Mouse (Mus musculus) spleen, postnatal 4 days (tissue): ENCODE measurements around the gene Mmp15.

Experiments
- DNase-seq, 2 experiments: peaks; one replicate each; pipeline ENCODE4 v3.0.0; 2022; ENCODE audit warnings: low spot score in 2 of 2

Mmp15 gene

GRCm38 (mm10) chr8:95341721-95342120, 10.3 kb upstream of the Mmp15 start:
- no peak for DNase-seq

- DNase-seq, result no peak
Observed at GRCm38 (mm10) chr8:95344668-95345067, 7.4 kb upstream of the Mmp15 start.

GRCm38 (mm10) chr8:95346643-95347545, 5.2 kb upstream of the Mmp15 start:
- peak; percentile 46 to 76 for DNase-seq

GRCm38 (mm10) chr8:95348356-95348755, 3.7 kb upstream of the Mmp15 start:
- DNase-seq, result no peak

GRCm38 (mm10) chr8:95348811-95349630, 3.0 kb upstream of the Mmp15 start:
- no peak for DNase-seq

GRCm38 (mm10) chr8:95351461-95351860, 607 bp upstream of the Mmp15 start:
- no peak for DNase-seq

GRCm38 (mm10) chr8:95352871-95353866, 1.1 kb downstream of the Mmp15 start:
- no peak for DNase-seq

GRCm38 (mm10) chr8:95354606-95355005, 2.5 kb downstream of the Mmp15 start:
- no peak for DNase-seq

- DNase-seq, result no peak
Observed at GRCm38 (mm10) chr8:95358550-95359411, 6.7 kb downstream of the Mmp15 start.

GRCm38 (mm10) chr8:95360181-95361015, 8.3 kb downstream of the Mmp15 start:
- peak in 1 of 2 experiments; percentile 61 for DNase-seq

GRCm38 (mm10) chr8:95361016-95361341, 8.9 kb downstream of the Mmp15 start:
- no peak for DNase-seq

- no peak for DNase-seq
Observed at GRCm38 (mm10) chr8:95362272-95362671, 10.2 kb downstream of the Mmp15 start.

GRCm38 (mm10) chr8:95363849-95364248, 11.8 kb downstream of the Mmp15 start:
- DNase-seq, result no peak

- no peak for DNase-seq
Observed at GRCm38 (mm10) chr8:95369581-95370326, 17.7 kb downstream of the Mmp15 start.

GRCm38 (mm10) chr8:95373389-95374002, 21.4 kb downstream of the Mmp15 start:
- no peak for DNase-seq

GRCm38 (mm10) chr8:95374429-95374828, 22.4 kb downstream of the Mmp15 start:
- no peak for DNase-seq

- no peak for DNase-seq
Observed at GRCm38 (mm10) chr8:95375374-95375930, 23.4 kb downstream of the Mmp15 start.

- DNase-seq, result no peak
Observed at GRCm38 (mm10) chr8:95376309-95376999, 24.4 kb downstream of the Mmp15 start.
